Mouse (Mus musculus) liver, postnatal 0 days (tissue): ENCODE results near the gene Slc25a19.

ENCODE experiments used
- CTCF ChIP-seq: sonication (generic); IDR thresholded peaks from 2 replicates; pipeline ENCODE4 v1.5.1; 2016; ENCODE audit warnings: antibody characterized with exemption, low read depth
- EP300 ChIP-seq: IDR thresholded peaks from 2 replicates; pipeline ENCODE4 v1.6.1; 2016; ENCODE audit warnings: antibody characterized with exemption, low read depth, mild to moderate bottlenecking

GRCm38 (mm10) chr11:115673471-115674234, 45.6 kb upstream of the Slc25a19 start:
- TF ChIP-seq CTCF (no peak), EP300 (no peak)
